ENCODE assay signal across 19 mouse cellular contexts in the genomic region with DNA sequence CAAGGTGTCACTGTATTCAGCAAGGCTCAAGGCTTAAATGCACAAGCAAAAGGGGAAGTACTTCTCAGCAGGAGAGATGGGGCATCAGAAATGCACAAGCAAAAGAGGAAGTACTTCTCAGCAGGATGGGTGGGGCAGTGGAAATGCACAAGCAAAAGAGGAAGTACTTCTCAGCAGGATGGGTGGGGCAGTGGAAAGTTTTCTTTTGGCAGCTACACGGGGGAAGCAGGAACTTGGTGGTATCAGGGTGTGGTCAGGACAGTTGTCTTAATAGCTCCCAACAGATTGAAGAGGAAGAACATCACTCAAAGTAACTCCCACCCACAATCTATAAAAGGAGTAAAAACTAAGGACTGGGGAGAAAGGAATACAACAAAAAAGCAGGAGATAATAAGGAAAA. TPM values are rescaled to one million over a fixed set of nuclear protein-coding genes. Genes with fewer than 3 reads are reported as not detected.
"Had no signal": no experiment of that assay in that cellular context is flagged by ENCODE, and none has a peak within 500 bp of the region (broad histone marks: within the 10 kb centered on the region; RNA-seq: fewer than 3 reads in every experiment).

No protein-coding gene starts in this region.

RNA-seq across cellular contexts. Expression of a gene that starts 26.8 kb away (rescaled TPM):
- total RNA-seq: megakaryocyte progenitor cell, adult 5-6 weeks; midbrain, postnatal 0 days had no signal
- polyA plus RNA-seq: lung, adult 2 months; lung, embryonic 15.5 days; lung, postnatal 0 days; macrophage; midbrain, embryonic 11.5 days; midbrain, embryonic 13.5 days; midbrain, embryonic 15.5 days; midbrain, postnatal 0 days; myocyte; neural tube, embryonic 11.5 days; neural tube, embryonic 13.5 days; neural tube, embryonic 15.5 days; small intestine, adult 2 months; stomach, embryonic 15.5 days; stomach, postnatal 0 days; testis, adult 2 months; thymus, adult 2 months; urinary bladder, adult 2 months had no signal

RNA-seq across cellular contexts. Expression of a gene that starts 33.1 kb away (rescaled TPM):
- polyA plus RNA-seq: macrophage had no signal
